Mouse (Mus musculus) liver, embryonic 14.5 days (tissue): ENCODE results near the gene Dand5.

Experiments
- CTCF ChIP-seq: IDR thresholded peaks from 2 replicates; pipeline ENCODE4 v1.5.1; 2016; ENCODE audit warnings: antibody characterized with exemption, low read depth, control low read depth
- EP300 ChIP-seq: IDR thresholded peaks from 2 replicates; pipeline ENCODE4 v1.6.1; 2016; ENCODE audit warnings: antibody characterized with exemption, low read depth

GRCm38 (mm10) chr8:84846094-84846721 lies 23.6 kb upstream of the Dand5 start:
- TF ChIP-seq CTCF (no peak), EP300 (no peak)
